Mouse (Mus musculus): ENCODE results near the gene Ccdc13. TPM values are rescaled to one million over a fixed set of nuclear protein-coding genes. Genes with fewer than 3 reads are reported as not detected.

Gene Ccdc13
- polyA plus RNA-seq, 1 experiment from 2014 or later, result 0.56 TPM

DNA sequence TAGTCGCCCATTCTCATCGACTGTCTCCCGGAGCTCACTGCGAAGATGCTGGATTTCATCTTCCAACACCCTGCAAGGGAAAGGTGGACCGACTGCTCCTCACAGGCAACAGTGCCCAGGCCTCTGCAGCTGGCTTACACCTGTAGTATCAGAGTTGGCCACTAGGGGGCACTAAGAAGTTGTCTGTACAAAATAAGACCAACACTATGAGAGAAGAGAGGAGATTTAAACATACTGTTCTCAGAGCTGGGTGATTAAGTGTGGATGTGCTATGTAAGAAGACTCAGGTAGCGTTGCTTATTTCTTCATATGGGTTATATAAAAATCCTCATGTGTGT lies 8.3 kb downstream of the Ccdc13 start:
- Histone ChIP-seq H3K4me2 (ENCODE audit: low read depth, low read length) (no peak overlapping the region), H3K4me3 (replicated peaks; ENCODE audit: low read length) (no peak overlapping the region), H3K27ac (ENCODE audit: low read length) (no peak overlapping the region), H3K9me3 (replicated peaks; ENCODE audit: control insufficient read depth, low read length) (no peaks in the 10 kb centered on the region; the same call in 1 of the 2 replicates), H3K9ac (ENCODE audit: low read length) (no peak overlapping the region), H3K4me1 (ENCODE audit: control insufficient read depth, insufficient read depth, low read length) (no peaks in the 10 kb centered on the region), H3K36me3 (ENCODE audit: control insufficient read depth, insufficient read depth, low read length) (no peaks in the 10 kb centered on the region), H3K27me3 (ENCODE audit: control insufficient read depth, insufficient read depth, low read length) (no peaks in the 10 kb centered on the region)
- ATAC-seq (ENCODE audit: insufficient read depth, low FRiP score), result peak; percentile 34; the same call in 1 of the 2 replicates
- 25% methylated on average over 6 of the region's 6 CpGs for WGBS

DNA sequence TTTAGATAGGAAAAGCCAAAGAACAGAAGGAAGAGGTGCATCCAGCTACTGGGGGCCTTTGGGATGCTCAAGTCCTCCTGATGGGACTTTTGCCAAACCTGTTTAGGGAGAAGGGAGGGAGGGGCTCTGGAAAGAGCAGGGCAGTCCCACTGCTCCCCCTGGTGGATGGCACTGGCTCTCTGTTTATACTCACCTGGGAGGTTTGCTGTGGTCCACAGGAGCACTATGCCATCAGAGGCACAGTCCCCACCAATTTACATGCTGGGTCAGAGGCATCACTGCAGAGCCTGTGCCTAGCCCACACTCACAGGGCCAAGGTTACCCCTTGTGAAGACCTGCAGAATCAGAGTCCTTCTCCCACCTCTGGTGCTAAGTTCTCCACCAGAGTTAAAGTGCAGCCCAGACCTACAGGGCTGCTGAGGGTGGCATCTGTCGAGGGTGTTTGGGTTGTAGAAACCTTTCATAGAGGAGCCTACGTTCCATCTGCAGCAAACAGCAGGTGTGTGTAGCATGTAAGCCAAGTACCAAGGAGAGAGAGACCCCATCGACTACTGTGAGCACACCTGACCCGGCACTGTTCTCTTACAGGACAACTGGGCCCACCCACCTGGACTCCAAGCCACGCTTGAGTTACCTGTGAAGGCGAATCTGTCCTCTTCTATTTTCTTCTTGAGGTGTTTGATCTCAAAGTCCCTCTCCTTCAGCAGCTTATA lies 8.9 kb downstream of the Ccdc13 start:
- 0 out of 2 replicates have a peak, but pooled peaks have one; percentile 17 for ATAC-seq (ENCODE audit: insufficient read depth, low FRiP score)
- Histone ChIP-seq H3K27me3 (ENCODE audit: control insufficient read depth, insufficient read depth, low read length) (no peaks in the 10 kb centered on the region), H3K9ac (ENCODE audit: low read length) (no peak overlapping the region), H3K9me3 (replicated peaks; ENCODE audit: control insufficient read depth, low read length) (no peaks in the 10 kb centered on the region; the same call in 1 of the 2 replicates), H3K4me3 (replicated peaks; ENCODE audit: low read length) (no peak overlapping the region), H3K4me1 (ENCODE audit: control insufficient read depth, insufficient read depth, low read length) (no peaks in the 10 kb centered on the region), H3K36me3 (ENCODE audit: control insufficient read depth, insufficient read depth, low read length) (no peaks in the 10 kb centered on the region), H3K4me2 (ENCODE audit: low read depth, low read length) (no peak overlapping the region), H3K27ac (ENCODE audit: low read length) (no peak overlapping the region)
- WGBS, result 64% methylated on average over 6 of the region's 6 CpGs

DNA sequence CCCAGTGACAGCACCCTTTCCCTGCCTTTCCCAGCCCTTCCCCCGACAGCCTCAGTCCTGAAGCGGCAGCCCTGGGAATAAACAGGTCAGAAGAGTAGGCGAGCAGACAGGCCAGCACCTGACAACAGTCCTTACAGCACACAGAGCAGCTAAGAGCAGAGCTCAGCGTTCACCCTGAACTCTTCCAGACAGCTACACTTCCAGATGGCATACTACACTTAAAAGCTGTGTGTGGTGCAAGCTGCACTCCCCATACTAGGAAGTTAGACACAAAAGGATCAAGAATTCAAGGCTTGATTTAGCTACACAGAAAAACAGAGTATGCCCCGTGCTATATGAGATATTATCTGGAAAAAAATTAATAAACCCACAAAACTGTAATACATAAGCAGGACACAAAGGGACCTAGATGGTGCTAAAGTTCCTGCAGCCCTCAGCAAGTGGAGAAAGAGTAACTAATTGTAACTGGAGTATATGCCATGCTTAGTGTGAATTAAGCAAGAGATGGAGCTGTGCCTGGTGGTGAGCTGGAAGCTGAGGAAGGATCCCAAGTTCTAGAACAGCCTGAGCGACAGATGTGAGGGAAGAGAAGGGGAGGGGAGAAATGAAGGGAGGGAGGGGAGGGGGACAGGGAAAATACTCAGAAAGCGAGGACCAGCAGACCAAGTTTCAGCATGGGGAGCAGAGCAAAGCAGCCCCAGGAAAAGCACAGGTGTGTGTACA lies 9.8 kb downstream of the Ccdc13 start:
- ATAC-seq (ENCODE audit: insufficient read depth, low FRiP score), result no peak
- 50% methylated on average over 7 of the region's 7 CpGs for WGBS
- no peak overlapping the region for H3K4me2 ChIP-seq (ENCODE audit: low read depth, low read length)

DNA sequence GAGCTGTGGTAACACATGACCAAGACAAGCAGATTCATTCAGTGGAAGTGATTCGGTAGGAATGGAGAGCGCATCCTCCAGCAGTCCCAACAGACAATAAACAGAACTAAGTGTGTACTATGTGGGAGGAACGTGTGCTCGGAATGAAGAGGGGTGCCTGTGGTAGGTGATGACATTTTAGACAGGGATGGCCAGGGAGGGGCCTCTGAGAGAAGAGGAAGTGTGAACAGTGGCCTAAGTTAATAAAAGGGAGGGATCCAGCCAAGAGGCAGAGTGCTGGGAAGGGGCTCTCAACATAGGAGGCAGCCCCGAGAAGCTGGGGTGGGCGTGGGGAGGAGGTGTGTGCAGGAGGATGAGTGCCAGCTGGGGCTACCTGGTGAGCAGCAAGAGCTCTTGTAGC lies 10.9 kb downstream of the Ccdc13 start:
- no peaks in the 10 kb centered on the region for H3K4me1 ChIP-seq (ENCODE audit: control insufficient read depth, insufficient read depth, low read length)
- no peak overlapping the region for H3K27ac ChIP-seq (ENCODE audit: low read length)
- H3K27me3 ChIP-seq (ENCODE audit: control insufficient read depth, insufficient read depth, low read length), result no peaks in the 10 kb centered on the region
- WGBS, result 63% methylated on average over 6 of the region's 6 CpGs
- H3K4me2 ChIP-seq (ENCODE audit: low read depth, low read length), result no peak overlapping the region
- H3K4me3 ChIP-seq (replicated peaks; ENCODE audit: low read length), result no peak overlapping the region
- ATAC-seq (ENCODE audit: insufficient read depth, low FRiP score), result no peak
- no peak overlapping the region for H3K9ac ChIP-seq (ENCODE audit: low read length)
- no peaks in the 10 kb centered on the region for H3K36me3 ChIP-seq (ENCODE audit: control insufficient read depth, insufficient read depth, low read length)
- H3K9me3 ChIP-seq (replicated peaks; ENCODE audit: control insufficient read depth, low read length), result no peaks in the 10 kb centered on the region

More for the DNA sequence above, 9.8 kb downstream of the Ccdc13 start:
- H3K9ac ChIP-seq (ENCODE audit: low read length), result no peak overlapping the region
- no peaks in the 10 kb centered on the region for H3K9me3 ChIP-seq (replicated peaks; ENCODE audit: control insufficient read depth, low read length)
- no peak overlapping the region for H3K4me3 ChIP-seq (replicated peaks; ENCODE audit: low read length)
- H3K27ac ChIP-seq (ENCODE audit: low read length), result no peak overlapping the region
- H3K36me3 ChIP-seq (ENCODE audit: control insufficient read depth, insufficient read depth, low read length), result no peaks in the 10 kb centered on the region
- H3K27me3 ChIP-seq (ENCODE audit: control insufficient read depth, insufficient read depth, low read length), result no peaks in the 10 kb centered on the region
- H3K4me1 ChIP-seq (ENCODE audit: control insufficient read depth, insufficient read depth, low read length), result no peaks in the 10 kb centered on the region

DNA sequence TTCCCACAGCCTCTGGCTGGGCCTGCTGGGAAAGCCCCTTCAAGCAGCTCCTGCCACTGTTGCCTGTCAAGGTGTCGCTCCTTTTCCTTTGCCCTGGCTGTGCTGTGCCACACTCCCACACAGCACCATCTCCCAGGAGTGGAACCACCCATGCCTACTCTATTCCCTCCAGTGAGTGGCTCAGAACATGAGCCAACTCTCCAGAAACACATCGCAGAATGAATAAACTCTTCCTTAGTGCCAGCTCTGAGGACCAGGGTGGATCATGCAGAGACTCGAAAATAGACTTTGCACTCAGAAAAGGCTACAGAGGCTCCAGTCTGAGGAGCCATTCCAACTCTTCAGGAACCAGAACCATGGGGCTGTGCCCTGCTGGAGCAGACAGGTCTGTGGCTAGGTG lies 12.9 kb downstream of the Ccdc13 start:
- H3K27me3 ChIP-seq (ENCODE audit: control insufficient read depth, insufficient read depth, low read length), result no peaks in the 10 kb centered on the region
- no peak overlapping the region for H3K27ac ChIP-seq (ENCODE audit: low read length)
- H3K9ac ChIP-seq (ENCODE audit: low read length), result no peak overlapping the region
- H3K36me3 ChIP-seq (ENCODE audit: control insufficient read depth, insufficient read depth, low read length), result no peaks in the 10 kb centered on the region
- H3K4me3 ChIP-seq (replicated peaks; ENCODE audit: low read length), result no peak overlapping the region
- H3K4me1 ChIP-seq (ENCODE audit: control insufficient read depth, insufficient read depth, low read length), result no peaks in the 10 kb centered on the region; the same call in 1 of the 2 replicates
- WGBS, result 86% methylated on average over 3 of the region's 3 CpGs
- no peak for ATAC-seq (ENCODE audit: insufficient read depth, low FRiP score)
- H3K9me3 ChIP-seq (replicated peaks; ENCODE audit: control insufficient read depth, low read length), result no peaks in the 10 kb centered on the region
- no peak overlapping the region for H3K4me2 ChIP-seq (ENCODE audit: low read depth, low read length)

DNA sequence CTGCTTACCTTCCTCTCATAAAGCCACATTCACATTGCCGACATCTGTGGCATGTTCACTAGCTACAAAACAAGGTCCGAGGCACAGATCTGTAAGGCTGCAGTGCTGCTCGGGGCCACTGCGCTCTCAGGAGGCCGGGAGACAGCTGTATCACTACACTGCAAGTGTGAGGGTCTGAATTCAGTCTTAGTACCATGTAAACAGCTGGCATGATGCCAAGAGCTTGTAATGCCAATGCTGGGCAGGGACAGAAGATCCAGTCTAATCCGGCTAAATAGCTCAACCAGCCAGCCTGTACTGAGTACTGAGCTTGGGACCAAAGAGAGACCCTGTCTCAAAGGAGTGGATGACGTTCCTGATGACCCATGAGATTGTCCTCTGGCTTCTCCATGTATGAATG lies 15.3 kb downstream of the Ccdc13 start:
- Histone ChIP-seq H3K9me3 (replicated peaks; ENCODE audit: control insufficient read depth, low read length) (no peaks in the 10 kb centered on the region), H3K27me3 (ENCODE audit: control insufficient read depth, insufficient read depth, low read length) (no peaks in the 10 kb centered on the region), H3K4me1 (ENCODE audit: control insufficient read depth, insufficient read depth, low read length) (no peaks in the 10 kb centered on the region; the same call in 1 of the 2 replicates), H3K4me2 (ENCODE audit: low read depth, low read length) (no peak overlapping the region), H3K36me3 (ENCODE audit: control insufficient read depth, insufficient read depth, low read length) (no peaks in the 10 kb centered on the region), H3K9ac (ENCODE audit: low read length) (no peak overlapping the region), H3K27ac (ENCODE audit: low read length) (no peak overlapping the region), H3K4me3 (replicated peaks; ENCODE audit: low read length) (no peak overlapping the region)
- WGBS, result 78% methylated on average over 7 of the region's 7 CpGs
- no peak for ATAC-seq (ENCODE audit: insufficient read depth, low FRiP score)

DNA sequence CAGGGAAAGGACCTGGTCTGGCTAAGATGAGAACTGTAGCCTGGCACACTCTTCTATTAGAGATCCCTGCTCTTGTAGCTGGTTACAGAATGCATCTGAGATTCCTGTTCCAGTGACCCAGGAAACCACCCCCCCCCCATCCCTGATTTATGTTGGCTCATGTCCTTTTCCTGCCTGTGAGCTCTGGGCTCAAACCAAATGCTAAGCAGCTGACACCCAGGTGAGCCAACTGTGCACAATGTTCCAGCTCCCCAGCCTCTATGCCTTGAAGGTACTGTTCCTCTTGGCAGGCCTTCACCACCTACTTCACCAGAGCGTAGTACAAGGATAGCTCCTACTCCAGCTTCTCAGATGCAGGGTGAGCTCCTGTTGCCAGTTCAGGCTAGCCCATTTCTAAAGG lies 16.2 kb downstream of the Ccdc13 start:
- no peak for ATAC-seq (ENCODE audit: insufficient read depth, low FRiP score)
- Histone ChIP-seq H3K4me3 (replicated peaks; ENCODE audit: low read length) (no peak overlapping the region), H3K4me2 (ENCODE audit: low read depth, low read length) (no peak overlapping the region), H3K4me1 (ENCODE audit: control insufficient read depth, insufficient read depth, low read length) (no peaks in the 10 kb centered on the region; the same call in 1 of the 2 replicates), H3K9ac (ENCODE audit: low read length) (no peak overlapping the region), H3K9me3 (replicated peaks; ENCODE audit: control insufficient read depth, low read length) (no peaks in the 10 kb centered on the region), H3K36me3 (ENCODE audit: control insufficient read depth, insufficient read depth, low read length) (no peaks in the 10 kb centered on the region), H3K27me3 (ENCODE audit: control insufficient read depth, insufficient read depth, low read length) (no peaks in the 10 kb centered on the region), H3K27ac (ENCODE audit: low read length) (no peak overlapping the region)
- WGBS, result 93% methylated on average over 1 of the region's 1 CpGs

DNA sequence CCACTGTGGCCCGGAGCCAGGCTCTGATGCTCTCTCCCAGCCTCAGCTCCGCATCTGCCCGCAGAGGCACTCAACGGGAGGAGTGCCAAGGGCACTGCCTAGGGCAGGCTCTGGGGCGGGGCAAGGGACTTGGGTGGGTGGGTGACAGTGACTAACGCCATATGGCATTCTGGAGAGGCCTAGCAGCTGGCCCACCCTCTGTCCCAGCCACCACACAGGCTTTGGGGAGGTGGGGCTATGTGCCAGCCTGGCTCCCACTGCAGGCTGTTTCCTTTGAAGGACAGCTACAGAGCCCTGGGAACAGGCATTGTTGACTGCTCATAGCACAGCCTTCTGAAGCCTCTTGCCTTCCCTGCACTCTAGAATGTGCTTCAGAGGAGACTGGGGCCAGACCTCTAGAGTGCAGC lies 16.7 kb downstream of the Ccdc13 start:
- ATAC-seq (ENCODE audit: insufficient read depth, low FRiP score), result peak; percentile 23; the same call in 1 of the 2 replicates
- Histone ChIP-seq H3K27ac (ENCODE audit: low read length) (no peak overlapping the region), H3K9ac (ENCODE audit: low read length) (no peak overlapping the region), H3K4me1 (ENCODE audit: control insufficient read depth, insufficient read depth, low read length) (no peaks in the 10 kb centered on the region; the same call in 1 of the 2 replicates), H3K4me2 (ENCODE audit: low read depth, low read length) (no peak overlapping the region), H3K4me3 (replicated peaks; ENCODE audit: low read length) (no peak overlapping the region), H3K9me3 (replicated peaks; ENCODE audit: control insufficient read depth, low read length) (no peaks in the 10 kb centered on the region), H3K27me3 (ENCODE audit: control insufficient read depth, insufficient read depth, low read length) (no peaks in the 10 kb centered on the region), H3K36me3 (ENCODE audit: control insufficient read depth, insufficient read depth, low read length) (no peaks in the 10 kb centered on the region)
- WGBS, result 65% methylated on average over 6 of the region's 6 CpGs

DNA sequence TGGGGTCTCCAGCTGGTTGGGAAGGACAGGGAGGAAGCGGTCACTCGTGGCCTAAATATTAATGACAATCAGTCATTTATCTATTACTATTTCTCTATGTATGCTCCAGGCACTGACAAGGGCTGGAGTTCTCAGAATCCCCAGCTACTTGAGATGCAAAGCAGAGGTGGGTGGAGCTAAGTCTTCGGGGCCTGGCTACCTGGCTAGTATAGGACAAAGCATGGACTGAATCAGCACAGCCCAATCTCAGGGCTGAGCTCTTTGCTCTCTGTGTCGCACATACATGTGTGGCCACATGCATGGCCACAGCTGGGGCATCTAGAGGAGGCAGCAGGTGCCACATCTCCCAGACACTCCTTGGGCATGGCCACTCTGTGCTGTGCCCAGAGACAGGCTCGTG lies 18.5 kb downstream of the Ccdc13 start:
- no peaks in the 10 kb centered on the region; the same call in 1 of the 2 replicates for H3K4me1 ChIP-seq (ENCODE audit: control insufficient read depth, insufficient read depth, low read length)
- 74% methylated on average over 5 of the region's 5 CpGs for WGBS

More for the DNA sequence above, 18.5 kb downstream of the Ccdc13 start:
- H3K27ac ChIP-seq (ENCODE audit: low read length), result no peak overlapping the region
- H3K36me3 ChIP-seq (ENCODE audit: control insufficient read depth, insufficient read depth, low read length), result no peaks in the 10 kb centered on the region
- no peak overlapping the region for H3K4me2 ChIP-seq (ENCODE audit: low read depth, low read length)
- no peak overlapping the region for H3K9ac ChIP-seq (ENCODE audit: low read length)
- H3K9me3 ChIP-seq (replicated peaks; ENCODE audit: control insufficient read depth, low read length), result no peaks in the 10 kb centered on the region
- no peak overlapping the region for H3K4me3 ChIP-seq (replicated peaks; ENCODE audit: low read length)
- no peaks in the 10 kb centered on the region for H3K27me3 ChIP-seq (ENCODE audit: control insufficient read depth, insufficient read depth, low read length)
- no peak for ATAC-seq (ENCODE audit: insufficient read depth, low FRiP score)
